ENCODE assay signal across 27 mouse cellular contexts in the genomic region with DNA sequence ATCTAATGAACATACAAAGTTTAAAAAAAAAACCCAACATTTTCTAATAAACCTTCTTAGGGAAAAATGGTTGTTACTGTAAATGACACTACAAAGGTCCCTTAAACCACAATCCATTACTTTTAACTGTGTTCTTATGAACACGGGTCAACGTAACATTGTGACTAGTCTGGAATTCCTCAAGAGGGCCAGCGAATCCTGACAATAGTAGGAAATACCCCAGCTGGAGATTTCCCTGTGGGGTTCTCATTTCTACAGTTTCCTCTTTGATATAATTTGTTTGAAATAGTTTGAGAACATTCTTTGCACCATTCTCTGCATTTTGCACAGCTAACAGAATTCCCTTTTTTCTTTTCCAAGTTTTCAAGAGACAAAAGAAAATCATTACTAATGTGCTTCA.
DNase-seq lines count a peak whose midpoint lies in the region; ATAC-seq lines count a peak whose summit lies in the region.
"Had no signal": no experiment of that assay in that cellular context is flagged by ENCODE, and none has a peak within 500 bp of the region (broad histone marks: within the 10 kb centered on the region; RNA-seq: fewer than 3 reads in every experiment).

No protein-coding gene starts in this region.

- DNase-seq in heart, adult 8-10 months (ENCODE audit: low spot score): peak; percentile 41
- no peak for DNase-seq in heart, postnatal 36 days
- no peak for DNase-seq in intestine, embryonic 14.5 days (ENCODE audit: low spot score)
- peak; percentile 27 for DNase-seq in kidney, postnatal 14 days
- DNase-seq in adrenal gland, adult (ENCODE audit: inconsistent age in 2 of 2, low spot score in 1 of 2): no peak
- DNase-seq: adrenal gland, postnatal 10 days; cerebellum, adult 8-10 months; cerebellum, postnatal 25 days; forebrain, postnatal 0 days; kidney, adult 11 months; layer of hippocampus, adult 9-11 months; liver, embryonic 13.5 days; lung, adult 18-20 months; lung, postnatal 14 days; midbrain, embryonic 14.5 days; right cerebral cortex, postnatal 14 days; thymus, adult 18-20 months; thymus, postnatal 25 days had no signal

- H3K27me3 ChIP-seq in intestine, embryonic 14.5 days (replicated peaks; ENCODE audit: control insufficient read depth, insufficient read depth, low read length): no peaks in the 10 kb centered on the region
- no peaks in the 10 kb centered on the region for H3K27me3 ChIP-seq in intestine, embryonic 16.5 days (replicated peaks; ENCODE audit: control insufficient read depth, insufficient read depth, low read length)
- no peaks in the 10 kb centered on the region for H3K27me3 ChIP-seq in kidney, embryonic 14.5 days (ENCODE audit: control insufficient read depth, insufficient read depth, low read length)
- H3K27me3 ChIP-seq: embryonic facial prominence, embryonic 15.5 days; forebrain, embryonic 12.5 days; hindbrain, embryonic 12.5 days; limb, embryonic 15.5 days; liver, embryonic 13.5 days had no signal

- peak overlapping the region; percentile 59; the same call in 1 of the 2 replicates for H3K27ac ChIP-seq in intestine, embryonic 14.5 days (ENCODE audit: low read depth)
- H3K27ac ChIP-seq in intestine, embryonic 16.5 days (ENCODE audit: low read length): no peak overlapping the region
- no peak overlapping the region for H3K27ac ChIP-seq in kidney, embryonic 14.5 days (ENCODE audit: low read depth, low read length)
- H3K27ac ChIP-seq: embryonic facial prominence, embryonic 10.5 days; embryonic facial prominence, embryonic 15.5 days; forebrain, embryonic 12.5 days; hindbrain, embryonic 12.5 days; limb, embryonic 10.5 days; limb, embryonic 15.5 days; liver, embryonic 13.5 days had no signal

- intact Hi-C loops in heart, postnatal 36 days (cut with DNase I): loop anchor here (5.0 kb wide), 1 partner anchor 63 kb away; no protein-coding TSS in a partner anchor

- 26% methylated on average over 3 of the region's 3 CpGs for WGBS in intestine, embryonic 14.5 days
- WGBS in intestine, embryonic 16.5 days: 44% methylated on average over 3 of the region's 3 CpGs
- 52% methylated on average over 3 of the region's 3 CpGs for WGBS in kidney, embryonic 14.5 days

- peak overlapping the region; percentile 15; the same call in 1 of the 2 replicates for H3K4me2 ChIP-seq in intestine, embryonic 14.5 days (ENCODE audit: low read length)
- H3K4me2 ChIP-seq in intestine, embryonic 16.5 days (ENCODE audit: low read depth, low read length): no peak overlapping the region
- H3K4me2 ChIP-seq in kidney, embryonic 14.5 days (replicated peaks; ENCODE audit: low read depth, low read length): no peak overlapping the region
- H3K4me2 ChIP-seq: embryonic facial prominence, embryonic 15.5 days; forebrain, embryonic 12.5 days; hindbrain, embryonic 12.5 days; limb, embryonic 15.5 days; liver, embryonic 13.5 days had no signal

- no peaks in the 10 kb centered on the region for H3K9me3 ChIP-seq in intestine, embryonic 14.5 days (ENCODE audit: control insufficient read depth, low read length)
- H3K9me3 ChIP-seq in intestine, embryonic 16.5 days (ENCODE audit: control insufficient read depth, low read length): no peaks in the 10 kb centered on the region
- no peaks in the 10 kb centered on the region for H3K9me3 ChIP-seq in kidney, embryonic 14.5 days (ENCODE audit: control insufficient read depth, low read length)
- H3K9me3 ChIP-seq: embryonic facial prominence, embryonic 10.5 days; embryonic facial prominence, embryonic 15.5 days; forebrain, embryonic 12.5 days; G1E; hindbrain, embryonic 12.5 days; limb, embryonic 10.5 days; limb, embryonic 15.5 days; liver, embryonic 13.5 days had no signal

- H3K36me3 ChIP-seq in intestine, embryonic 14.5 days (ENCODE audit: control insufficient read depth, insufficient read depth, low read length): no peaks in the 10 kb centered on the region
- no peaks in the 10 kb centered on the region for H3K36me3 ChIP-seq in intestine, embryonic 16.5 days (ENCODE audit: control insufficient read depth, insufficient read depth, low read length)
- no peaks in the 10 kb centered on the region for H3K36me3 ChIP-seq in kidney, embryonic 14.5 days (ENCODE audit: control insufficient read depth, insufficient read depth, low read length)
- H3K36me3 ChIP-seq: embryonic facial prominence, embryonic 10.5 days; embryonic facial prominence, embryonic 15.5 days; forebrain, embryonic 12.5 days; G1E; hindbrain, embryonic 12.5 days; limb, embryonic 10.5 days; limb, embryonic 15.5 days; liver, embryonic 13.5 days had no signal

- H3K4me1 ChIP-seq in intestine, embryonic 14.5 days (replicated peaks; ENCODE audit: control insufficient read depth, insufficient read depth, low read length): no peaks in the 10 kb centered on the region; the same call in 1 of the 2 replicates
- H3K4me1 ChIP-seq in intestine, embryonic 16.5 days (ENCODE audit: control insufficient read depth, insufficient read depth, low read length): 0 out of 2 replicates have a peak, but pooled peaks cover 2% of the 10 kb centered on the region
- H3K4me1 ChIP-seq in kidney, embryonic 14.5 days (ENCODE audit: control insufficient read depth, insufficient read depth, low read length): no peaks in the 10 kb centered on the region
- H3K4me1 ChIP-seq: embryonic facial prominence, embryonic 10.5 days; embryonic facial prominence, embryonic 15.5 days; forebrain, embryonic 12.5 days; hindbrain, embryonic 12.5 days; limb, embryonic 10.5 days; limb, embryonic 15.5 days; liver, embryonic 13.5 days had no signal

- ATAC-seq in intestine, embryonic 14.5 days (replicated peaks; ENCODE audit: low FRiP score, low TSS enrichment, low read depth): no peak
- no peak for ATAC-seq in intestine, embryonic 16.5 days
- ATAC-seq in kidney, embryonic 14.5 days (ENCODE audit: low FRiP score, low TSS enrichment): no peak
- ATAC-seq: forebrain, postnatal 0 days had no signal

- H3K4me3 ChIP-seq in intestine, embryonic 14.5 days (ENCODE audit: low read depth, low read length): no peak overlapping the region
- no peak overlapping the region for H3K4me3 ChIP-seq in intestine, embryonic 16.5 days (ENCODE audit: low read length)
- H3K4me3 ChIP-seq in kidney, embryonic 14.5 days (ENCODE audit: low read length): no peak overlapping the region
- H3K4me3 ChIP-seq: embryonic facial prominence, embryonic 10.5 days; embryonic facial prominence, embryonic 15.5 days; forebrain, embryonic 12.5 days; hindbrain, embryonic 12.5 days; limb, embryonic 10.5 days; limb, embryonic 15.5 days; liver, embryonic 13.5 days had no signal

- H3K9ac ChIP-seq in intestine, embryonic 14.5 days (ENCODE audit: low read length): no peak overlapping the region
- H3K9ac ChIP-seq in intestine, embryonic 16.5 days (ENCODE audit: low read depth, low read length): no peak overlapping the region
- no peak overlapping the region for H3K9ac ChIP-seq in kidney, embryonic 14.5 days (ENCODE audit: low read depth, low read length)
- H3K9ac ChIP-seq: embryonic facial prominence, embryonic 15.5 days; forebrain, embryonic 12.5 days; forebrain, postnatal 0 days; hindbrain, embryonic 12.5 days; limb, embryonic 15.5 days; liver, embryonic 13.5 days had no signal

Comparison
In these comparisons a context has a peak if more than half of its experiments do, and no peak if none do; other contexts are left out.
1. DNase-seq: peak in heart, adult 8-10 months (single experiment) and kidney, postnatal 14 days (single experiment); none in heart, postnatal 36 days (0 of 2), intestine, embryonic 14.5 days (single experiment) and adrenal gland, adult (0 of 2).